Mouse (Mus musculus) liver, adult (tissue): ENCODE results near the gene Rasl11b.

Experiments used
- GATA4 ChIP-seq: IDR thresholded peaks from 2 replicates; pipeline ENCODE4 v1.6.1; 2014; ENCODE audit warnings: mild to moderate bottlenecking, low read length; ENCODE audit not compliant: insufficient replicate concordance

The Rasl11b gene

DNA sequence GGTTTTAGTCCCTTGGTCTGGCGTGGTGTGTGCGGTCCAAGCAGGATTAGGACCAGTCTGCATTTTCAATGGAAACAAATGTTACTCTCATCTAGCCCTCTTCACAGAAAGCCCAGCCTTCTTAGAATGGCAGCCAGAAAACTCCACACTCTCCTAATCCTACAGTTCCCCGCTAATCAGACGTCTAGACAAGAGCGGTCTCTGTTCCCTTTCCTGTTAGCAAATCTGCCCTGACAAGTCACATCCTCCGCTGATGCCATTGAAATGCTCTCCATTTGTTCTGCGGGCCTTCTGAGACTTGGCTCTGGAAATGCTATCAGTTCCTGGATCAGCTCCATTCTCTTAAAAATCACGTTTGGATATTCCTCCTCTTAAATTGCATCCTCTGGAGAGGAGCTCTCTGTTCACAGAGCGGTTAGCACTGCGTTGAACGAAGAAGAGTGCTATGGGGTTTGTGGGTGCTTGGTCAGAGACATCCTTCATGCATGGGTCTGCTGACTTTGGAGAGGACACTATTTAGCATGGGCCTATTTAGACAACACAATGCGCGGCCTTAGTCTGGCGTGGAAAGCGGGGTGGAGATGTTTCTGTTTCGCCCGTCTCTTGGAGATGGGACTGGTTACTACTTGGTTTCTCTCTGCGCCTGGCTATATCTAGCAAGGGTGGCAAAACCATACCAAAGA, 21.8 kb upstream of the Rasl11b start:
- TF ChIP-seq GATA4, result peak; percentile 49; the same call in 1 of the 2 replicates

- TF ChIP-seq GATA4, result no peak
Observed at GRCm38 (mm10) chr5:74175526-74176270, 19.4 kb upstream of the Rasl11b start.

- no peak for TF ChIP-seq GATA4
Observed at GRCm38 (mm10) chr5:74180216-74180615, 14.9 kb upstream of the Rasl11b start.

DNA sequence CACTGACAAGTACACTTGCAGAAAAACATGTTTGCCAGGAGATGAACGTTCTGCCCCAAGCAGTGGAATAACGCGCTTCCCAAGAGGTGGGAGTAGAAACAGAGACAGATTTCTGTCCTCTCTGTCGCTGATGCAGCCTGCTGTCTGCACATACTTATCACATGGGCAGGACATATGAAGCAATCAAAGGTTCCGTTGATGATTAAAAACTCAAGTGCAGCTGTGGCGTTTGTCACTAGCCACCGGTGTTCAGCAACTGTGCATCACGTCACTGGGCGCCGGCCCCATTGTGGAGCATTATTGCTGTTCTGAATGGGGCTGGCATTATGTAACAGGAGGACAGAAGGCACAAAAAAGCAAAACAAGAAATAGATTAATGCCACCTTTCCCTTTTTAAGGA, 12.0 kb upstream of the Rasl11b start:
- no peak for TF ChIP-seq GATA4

GRCm38 (mm10) chr5:74184607-74185006, 10.5 kb upstream of the Rasl11b start:
- no peak for TF ChIP-seq GATA4

DNA sequence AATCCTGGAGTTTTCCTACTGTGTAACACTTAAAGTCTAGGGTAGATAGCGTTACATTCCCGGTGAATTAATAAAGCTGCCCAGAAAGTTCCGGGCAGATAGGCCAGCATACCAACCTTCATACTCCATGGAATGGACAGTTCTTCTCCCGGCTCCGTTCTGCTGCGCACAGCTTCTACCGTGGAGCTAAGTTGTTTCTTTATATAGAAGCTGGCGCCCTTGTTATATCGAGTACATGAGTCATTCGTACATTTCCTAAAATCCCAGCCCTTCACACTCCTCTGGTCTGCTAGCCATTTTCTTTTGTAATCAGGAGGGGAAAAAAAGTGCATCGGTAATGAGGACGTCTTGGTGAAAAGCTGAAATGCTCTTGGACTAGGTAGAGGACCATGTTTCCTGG, 7.0 kb upstream of the Rasl11b start:
- no peak for TF ChIP-seq GATA4

DNA sequence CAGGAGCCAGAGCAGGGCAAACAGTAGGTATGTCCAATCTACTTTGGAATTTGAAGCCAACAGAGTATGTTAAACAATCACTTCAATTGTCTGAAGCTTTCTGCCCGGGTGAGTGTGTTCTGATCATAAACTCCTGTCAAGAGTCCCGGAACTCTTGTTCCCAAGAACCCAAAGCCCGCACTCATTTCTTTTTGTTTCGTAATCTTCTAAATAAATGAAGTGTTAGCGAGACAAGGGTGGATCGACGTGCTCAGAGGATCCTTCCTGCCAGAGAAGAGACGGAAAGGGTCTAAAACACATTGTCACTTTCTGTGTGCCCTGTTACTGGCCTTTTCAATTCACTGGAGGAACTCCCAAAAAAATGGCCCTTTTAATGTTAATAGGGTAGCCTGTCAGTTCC, 6.2 kb upstream of the Rasl11b start:
- TF ChIP-seq GATA4, result no peak

GRCm38 (mm10) chr5:74189484-74190160, 5.5 kb upstream of the Rasl11b start:
- no peak for TF ChIP-seq GATA4

GRCm38 (mm10) chr5:74190161-74190491, 5.0 kb upstream of the Rasl11b start:
- no peak for TF ChIP-seq GATA4

GRCm38 (mm10) chr5:74190911-74191310, 4.2 kb upstream of the Rasl11b start:
- TF ChIP-seq GATA4, result no peak

DNA sequence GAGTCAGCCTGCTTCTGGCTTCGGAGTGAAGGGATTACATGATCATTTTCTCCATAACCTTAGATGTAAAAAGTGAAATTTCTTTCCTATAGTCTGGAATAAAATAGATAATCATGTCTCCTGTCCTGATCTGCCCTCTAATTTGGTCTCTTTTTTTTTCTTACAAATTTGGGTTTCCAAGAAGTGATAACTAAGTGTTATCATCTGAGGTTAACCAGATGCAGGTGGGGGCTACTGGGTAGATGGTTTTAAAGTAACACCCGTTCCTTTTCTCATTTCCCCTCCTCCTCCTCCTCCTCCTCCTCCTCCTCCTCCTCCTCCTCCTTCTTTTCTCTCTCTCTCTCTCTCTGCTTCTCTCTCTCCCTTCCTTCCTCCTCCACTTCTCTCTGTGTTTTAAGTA, 2.1 kb upstream of the Rasl11b start:
- no peak for TF ChIP-seq GATA4

GRCm38 (mm10) chr5:74193626-74194025, 1.5 kb upstream of the Rasl11b start:
- no peak for TF ChIP-seq GATA4

DNA sequence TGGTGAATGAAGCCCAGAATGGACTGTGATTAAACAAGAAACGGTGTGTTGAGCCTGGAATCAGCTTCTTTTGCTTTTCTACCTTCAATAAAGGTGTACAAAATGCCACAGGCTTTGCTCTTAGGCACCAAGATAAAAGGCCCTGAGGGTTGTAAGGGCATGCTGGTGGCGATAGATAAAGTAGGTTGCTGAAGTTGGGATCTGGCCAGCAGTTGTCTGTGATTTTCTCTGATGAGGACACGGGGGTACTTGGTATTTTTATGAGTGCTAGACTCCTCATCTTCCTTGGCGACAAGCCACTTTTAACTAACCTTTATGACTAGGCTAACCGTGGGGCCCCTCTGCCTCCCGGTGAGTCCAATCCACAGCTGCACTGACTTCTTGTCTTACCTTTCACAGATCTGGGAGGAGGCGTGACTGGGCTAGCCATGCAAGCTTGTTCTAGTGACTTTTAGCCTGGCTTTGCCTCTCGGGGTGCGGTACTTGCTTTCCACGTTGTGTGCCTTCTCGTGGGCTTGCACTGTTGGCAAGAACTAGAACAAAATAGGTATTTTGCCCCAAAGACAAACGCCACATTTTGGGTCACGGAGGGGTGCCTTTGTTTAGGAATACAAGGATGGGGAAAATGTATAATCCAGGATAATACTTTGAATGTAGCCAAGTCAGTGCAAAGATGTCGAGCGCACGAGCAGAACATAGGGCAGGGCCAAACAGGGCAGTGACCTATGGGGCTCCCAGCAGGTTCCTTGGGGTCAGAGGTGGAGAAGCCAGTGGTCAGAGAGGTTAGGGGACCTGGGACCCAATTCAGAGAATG, 852 bp upstream of the Rasl11b start:
- TF ChIP-seq GATA4, result no peak

DNA sequence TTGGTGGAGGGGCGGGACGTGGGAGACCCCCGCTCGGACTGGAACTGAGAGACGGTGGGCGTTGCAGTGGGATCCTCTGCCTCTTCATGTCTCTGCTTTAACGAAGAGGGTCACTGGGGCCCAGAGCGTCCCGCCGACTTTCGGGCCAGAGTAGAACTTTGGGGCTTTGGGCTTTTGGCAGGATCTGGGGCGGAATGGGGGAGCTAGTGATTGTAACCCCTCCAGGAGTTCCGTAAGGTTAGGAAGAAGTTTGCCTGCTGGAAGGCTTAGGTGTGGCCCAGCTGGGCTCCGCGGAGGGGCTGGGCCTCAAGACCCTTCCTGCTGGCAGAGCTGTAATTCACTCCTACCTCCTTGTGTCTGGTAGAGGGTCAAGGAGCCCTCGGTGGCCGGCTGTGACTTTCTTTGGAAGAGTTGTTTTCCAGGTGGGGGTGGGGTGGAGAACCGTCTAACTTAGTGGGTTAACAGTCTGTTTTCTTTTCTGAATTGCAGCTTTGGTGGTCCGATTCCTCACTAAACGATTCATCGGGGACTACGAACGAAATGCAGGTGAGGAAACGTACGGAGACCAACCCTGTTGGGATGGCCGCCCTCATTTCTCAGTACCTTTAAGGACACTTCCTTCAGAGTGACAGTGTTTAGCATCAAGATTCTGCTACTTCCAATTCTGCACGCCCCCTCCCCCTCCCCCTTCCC, 674 bp downstream of the Rasl11b start:
- no peak for TF ChIP-seq GATA4

DNA sequence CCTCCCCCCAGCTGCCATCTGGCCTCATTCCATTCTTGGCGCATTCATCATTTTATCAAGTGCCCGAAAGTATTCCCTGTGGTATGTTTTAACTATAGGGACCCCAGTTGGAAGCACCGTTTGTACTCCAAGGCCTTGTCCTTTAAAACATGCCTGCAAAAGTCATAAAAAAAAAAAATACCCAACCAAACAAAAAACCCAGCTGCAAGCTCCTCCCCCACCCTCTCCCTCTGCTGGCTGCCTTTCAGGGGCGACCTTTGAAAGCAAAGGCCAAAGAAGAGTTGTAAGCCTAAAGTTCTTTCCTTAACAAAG, 1.2 kb downstream of the Rasl11b start:
- no peak for TF ChIP-seq GATA4
